Mouse (Mus musculus) hindbrain, postnatal 0 days (tissue): ENCODE measurements at regions not wholly inside any gene's neighbourhood (a gene's known extent, or its start where the extent isn't known, plus 50 kb on each side); places are given as distances from the start of the nearest gene placed in this dataset.
A peak's percentile ranks its signal among the peaks of the same experiment; 100 is the strongest.

Experiments
- ATAC-seq: fragments of 200-750 bp; cut with Nextera tagmentation; 2 replicates; pipeline ENCODE4 v1.8.0; 2017; ENCODE audit warnings: mild to moderate bottlenecking, moderate TSS enrichment, moderate library complexity
- DNase-seq: peaks from one replicate; pipeline ENCODE4 v3.0.0-alpha.2; 2015; ENCODE audit warnings: low spot score
- H3K27ac ChIP-seq: fragments of 300-500 bp; sonication (generic); 2 replicates; pipeline ENCODE4 v1.5.1; 2014; ENCODE audit warnings: mild to moderate bottlenecking
- H3K27me3 ChIP-seq: fragments of 300-500 bp; sonication (generic); 2 replicates; pipeline ENCODE4 v1.6.1; 2014; ENCODE audit warnings: low read length, mixed read lengths; ENCODE audit not compliant: insufficient read depth
- H3K36me3 ChIP-seq: fragments of 300-500 bp; sonication (generic); 2 replicates; pipeline ENCODE4 v1.6.1; 2014; ENCODE audit warnings: low read length, mixed read lengths; ENCODE audit not compliant: insufficient read depth
- H3K4me1 ChIP-seq: fragments of 300-500 bp; sonication (generic); 2 replicates; pipeline ENCODE4 v1.6.1; 2014; ENCODE audit warnings: antibody characterized with exemption, low read length, mixed read lengths; ENCODE audit not compliant: insufficient read depth
- H3K4me2 ChIP-seq: fragments of 300-500 bp; sonication (generic); 2 replicates; pipeline ENCODE4 v1.6.1; 2014; ENCODE audit warnings: low read depth, mild to moderate bottlenecking, low read length, moderate library complexity, mixed read lengths
- H3K4me3 ChIP-seq: fragments of 300-500 bp; sonication (generic); 2 replicates; pipeline ENCODE4 v1.5.1; 2014; ENCODE audit warnings: low read length
- H3K9ac ChIP-seq: fragments of 300-500 bp; sonication (generic); replicated peaks from 2 replicates; pipeline ENCODE4 v1.6.1; 2014; ENCODE audit warnings: mild to moderate bottlenecking, low read length, moderate library complexity, mixed read lengths
- H3K9me3 ChIP-seq: fragments of 300-500 bp; sonication (generic); 2 replicates; pipeline ENCODE4 v1.6.1; 2016; ENCODE audit warnings: low read length, mixed read lengths
- CTCF ChIP-seq: IDR thresholded peaks from 2 replicates; pipeline ENCODE4 v1.5.1; 2016; ENCODE audit warnings: antibody characterized with exemption, control low read depth, low read depth
- WGBS: fragments of 180-500 bp; shearing (Covaris S2); extraction: QIAGEN DNeasy Blood & Tissue Kit; methylation state at CpG from one replicate; pipeline ENCODE4 v1.1.7; 2014; 5-methylcytosine and 5-hydroxymethylcytosine counted together

GRCm38 (mm10) chr17:87569981-87570380, 65.8 kb upstream of the Epcam start:
- no peak for TF ChIP-seq CTCF
- Histone ChIP-seq H3K4me3 (no peak overlapping the region), H3K36me3 (no peaks in the 10 kb centered on the region), H3K27ac (no peak overlapping the region), H3K9me3 (no peaks in the 10 kb centered on the region), H3K9ac (no peak overlapping the region), H3K4me1 (0 out of 2 replicates have a peak, but pooled peaks cover 5% of the 10 kb centered on the region), H3K27me3 (no peaks in the 10 kb centered on the region), H3K4me2 (no peak overlapping the region)
- ATAC-seq (no peak), DNase-seq (no peak)
- WGBS = 80% methylated on average over 9 of the region's 9 CpGs

- no peak overlapping the region; the same call in 1 of the 2 replicates for H3K9ac ChIP-seq
- ATAC-seq (peak; percentile 52), DNase-seq (peak; percentile 49)
- peak overlapping the region; percentile 27; the same call in 1 of the 2 replicates for H3K27ac ChIP-seq
- TF ChIP-seq CTCF = no peak
- H3K4me2 ChIP-seq = peak overlapping the region; percentile 40
- no peak overlapping the region for H3K4me3 ChIP-seq
- no peaks in the 10 kb centered on the region for H3K36me3 ChIP-seq
- 0 out of 2 replicates have a peak, but pooled peaks cover 5% of the 10 kb centered on the region for H3K4me1 ChIP-seq
- no peaks in the 10 kb centered on the region for H3K27me3 ChIP-seq
- H3K9me3 ChIP-seq = no peaks in the 10 kb centered on the region
- WGBS = 42% methylated on average over 18 of the region's 18 CpGs
These were observed 65.0 kb upstream of the Epcam start for GRCm38 (mm10) chr17:87570676-87571344.

- peak; percentile 100 for TF ChIP-seq CTCF
- H3K36me3 ChIP-seq = no peaks in the 10 kb centered on the region
- peak overlapping the region; percentile 27; the same call in 1 of the 2 replicates for H3K27ac ChIP-seq
These were observed 64.3 kb upstream of the Epcam start for GRCm38 (mm10) chr17:87571345-87571932.

GRCm38 (mm10) chr17:87583575-87583974, 52.2 kb upstream of the Epcam start:
- DNase-seq = no peak
- Histone ChIP-seq H3K4me1 (no peaks in the 10 kb centered on the region), H3K9ac (no peak overlapping the region), H3K9me3 (no peaks in the 10 kb centered on the region), H3K4me2 (no peak overlapping the region), H3K4me3 (no peak overlapping the region), H3K27ac (no peak overlapping the region), H3K27me3 (no peaks in the 10 kb centered on the region), H3K36me3 (no peaks in the 10 kb centered on the region)
- WGBS = 60% methylated on average over 6 of the region's 6 CpGs
- no peak for ATAC-seq
- peak; percentile 32; the same call in 1 of the 2 replicates for TF ChIP-seq CTCF

More at GRCm38 (mm10) chr17:87571345-87571932, 64.3 kb upstream of the Epcam start:
- H3K27me3 ChIP-seq = no peaks in the 10 kb centered on the region
- 0 out of 2 replicates have a peak overlapping the region, but pooled peaks have one; percentile 0 for H3K4me3 ChIP-seq
- H3K4me1 ChIP-seq = 0 out of 2 replicates have a peak, but pooled peaks cover 5% of the 10 kb centered on the region
- peak overlapping the region; percentile 40 for H3K4me2 ChIP-seq
- ATAC-seq (peak; percentile 87), DNase-seq (peak; percentile 92)
- H3K9me3 ChIP-seq = no peaks in the 10 kb centered on the region
- 7% methylated on average over 18 of the region's 18 CpGs for WGBS
- no peak overlapping the region; the same call in 1 of the 2 replicates for H3K9ac ChIP-seq

GRCm38 (mm10) chr17:87585355-87585754, 50.4 kb upstream of the Epcam start:
- DNase-seq = no peak
- Histone ChIP-seq H3K9ac (no peak overlapping the region), H3K27ac (no peak overlapping the region), H3K9me3 (no peaks in the 10 kb centered on the region), H3K4me1 (no peaks in the 10 kb centered on the region), H3K4me3 (no peak overlapping the region), H3K36me3 (no peaks in the 10 kb centered on the region), H3K27me3 (no peaks in the 10 kb centered on the region), H3K4me2 (no peak overlapping the region)
- 52% methylated on average over 6 of the region's 6 CpGs for WGBS
- ATAC-seq = peak; percentile 64; the same call in 1 of the 2 replicates
- TF ChIP-seq CTCF = no peak
